Mouse (Mus musculus) WW6 (cell line): ENCODE measurements at regions not wholly inside any gene's neighbourhood (a gene's known extent, or its start where the extent isn't known, plus 50 kb on each side); places are given as distances from the start of the nearest gene placed in this dataset.

Source experiments
- DNase-seq: peaks from one replicate; pipeline ENCODE4 v3.0.0-alpha.2; 2013; ENCODE audit warnings: low read depth, low spot score

DNA sequence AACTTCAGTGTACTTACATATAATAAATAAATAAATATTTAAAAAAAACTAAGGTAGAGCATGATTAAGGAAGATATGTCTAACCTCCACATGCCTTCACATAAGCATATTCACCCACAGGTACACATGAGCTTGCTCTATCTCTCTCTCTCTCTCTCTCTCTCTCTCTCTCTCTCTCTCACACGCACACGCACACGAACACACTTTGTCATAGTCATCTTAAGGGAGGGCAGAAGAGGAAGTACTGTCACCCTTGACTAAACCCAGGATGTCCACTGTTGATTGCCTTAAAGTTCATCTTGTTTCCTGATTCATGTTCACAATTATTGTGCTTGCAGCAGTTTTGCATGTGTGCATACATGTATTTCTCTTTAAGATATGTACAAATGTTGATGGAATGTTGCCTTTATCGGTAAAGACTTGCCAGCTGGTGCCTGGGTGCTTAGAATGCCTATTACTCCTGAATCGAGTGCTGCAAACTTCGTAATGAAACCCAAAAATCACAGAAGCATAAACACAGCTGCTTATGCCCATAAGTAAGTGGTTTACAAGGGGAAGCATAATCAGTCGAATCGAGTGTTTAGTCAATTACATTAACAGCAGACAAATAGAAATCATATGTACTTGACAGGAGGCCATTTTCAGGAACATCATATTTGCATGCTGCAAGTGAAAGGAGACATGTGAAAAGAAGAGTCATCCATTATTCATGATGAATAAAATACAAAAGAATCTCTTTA lies 84.3 kb downstream of the Tmem168 start:
- no peak for DNase-seq

DNA sequence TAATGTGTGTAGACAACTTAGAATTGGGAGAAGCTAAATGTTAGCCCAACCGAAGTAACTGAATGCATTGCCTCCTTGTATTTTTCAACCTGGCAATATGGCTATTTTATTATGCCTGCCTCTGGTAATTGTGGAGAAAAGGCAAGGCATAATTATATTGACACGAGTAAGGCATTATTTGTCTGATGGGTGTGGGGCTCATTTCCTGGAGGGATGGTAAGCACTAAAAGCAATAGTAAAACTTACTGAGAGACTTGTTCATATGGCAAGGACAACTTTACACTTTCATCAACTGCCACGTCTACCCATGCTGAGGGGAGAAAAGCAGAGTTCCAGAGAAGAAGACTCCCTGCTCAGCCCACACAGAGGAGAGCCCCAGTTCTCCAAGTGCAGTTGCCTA lies 93.8 kb downstream of the Tmem168 start:
- no peak for DNase-seq

DNA sequence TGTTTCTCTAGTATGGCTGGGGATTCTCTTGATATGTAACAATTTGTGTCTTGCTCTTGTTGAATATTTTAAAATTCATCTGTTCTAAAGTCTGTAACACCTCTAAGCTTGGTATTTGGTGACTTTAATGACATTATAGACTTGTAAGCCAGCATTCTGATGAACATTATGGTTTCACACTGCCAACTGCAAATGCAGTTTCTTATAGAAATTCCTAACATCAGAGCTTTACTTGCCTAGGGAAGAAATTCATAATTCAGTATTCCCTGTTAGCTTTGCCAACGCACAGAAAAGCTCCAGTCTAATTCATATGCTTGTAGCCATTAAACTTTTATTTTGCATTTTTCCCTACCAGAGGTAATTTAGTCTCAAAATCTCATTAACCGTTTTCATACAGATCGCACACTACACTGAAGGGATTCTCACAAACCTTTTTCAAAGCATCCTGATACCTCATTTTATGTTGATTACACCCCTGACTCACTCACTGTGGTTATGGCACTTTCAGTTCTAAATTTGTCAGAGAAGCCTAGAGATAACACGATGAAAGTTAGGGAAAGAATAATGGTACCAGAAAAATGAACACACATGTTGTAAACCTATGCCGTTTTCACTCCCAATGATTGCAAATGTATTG lies 131.3 kb downstream of the Tmem168 start:
- no peak for DNase-seq

DNA sequence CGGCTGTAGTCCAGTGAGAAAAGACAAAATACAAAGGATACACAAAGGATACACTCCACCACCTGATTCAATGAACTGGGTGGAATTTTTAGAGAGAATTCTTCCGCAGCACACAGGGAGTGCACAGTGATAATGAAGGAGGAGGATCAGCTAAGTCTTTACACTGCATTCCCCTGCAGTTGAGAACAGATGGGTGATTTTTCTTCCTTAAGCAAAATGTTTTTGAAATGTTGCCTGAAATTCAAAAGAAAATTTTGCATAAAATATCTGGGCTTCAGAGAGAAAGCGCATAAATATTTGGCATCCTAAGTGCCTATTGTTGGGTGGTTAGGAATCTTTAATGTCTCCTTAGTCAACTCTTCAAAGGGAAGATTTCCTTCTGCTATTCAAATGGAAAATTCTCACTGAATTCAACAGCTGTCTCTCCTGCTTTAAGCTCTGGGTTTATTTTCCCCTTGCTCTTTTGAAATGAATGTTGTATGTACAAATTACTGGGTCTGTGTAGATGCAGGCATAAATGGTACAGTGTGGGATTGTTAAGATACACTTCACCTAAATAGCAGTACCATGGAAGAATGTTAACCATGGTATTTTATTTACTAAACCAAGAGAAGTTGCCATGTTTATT lies 158.6 kb downstream of the Tmem168 start:
- no peak for DNase-seq

DNA sequence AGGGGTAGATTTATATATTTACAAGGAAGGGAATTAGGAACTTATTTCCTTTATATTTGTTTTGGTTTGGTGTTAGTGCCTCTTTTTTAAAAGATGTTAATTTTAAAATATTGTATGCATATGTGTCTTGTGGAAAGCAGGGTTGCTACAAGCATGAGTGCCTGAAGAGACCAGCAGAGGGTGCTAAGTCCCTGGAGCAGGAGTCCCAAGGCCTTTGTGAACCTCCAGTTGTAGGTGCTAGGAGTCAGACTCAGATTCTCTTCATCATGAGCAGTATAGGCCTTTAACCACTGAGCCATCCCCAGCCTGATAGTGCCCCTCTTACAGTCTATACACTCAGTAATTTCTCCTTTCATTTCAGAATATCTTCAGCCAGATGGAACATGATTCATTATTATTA lies 189.0 kb upstream of the Vwde start:
- peak; percentile 5 for DNase-seq

DNA sequence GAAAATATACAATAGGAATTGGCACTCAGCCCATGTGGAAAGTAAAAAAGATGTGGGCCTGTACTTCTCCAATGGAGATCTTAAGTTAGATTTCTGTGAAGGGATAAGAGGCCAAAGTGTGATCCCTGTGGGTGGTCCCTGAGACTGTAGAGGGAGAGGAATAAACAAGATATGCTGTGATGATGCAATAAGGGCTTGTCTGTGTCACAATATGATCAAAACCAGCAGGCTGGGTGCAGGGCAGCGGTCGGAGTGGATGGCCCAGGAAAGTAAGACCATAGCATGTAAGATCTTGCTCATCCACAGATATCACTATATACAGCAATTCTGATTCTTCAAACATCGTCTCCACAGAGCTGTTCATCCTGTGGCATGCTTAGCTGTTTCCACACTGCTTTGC lies 188.3 kb upstream of the Vwde start:
- DNase-seq: no peak

DNA sequence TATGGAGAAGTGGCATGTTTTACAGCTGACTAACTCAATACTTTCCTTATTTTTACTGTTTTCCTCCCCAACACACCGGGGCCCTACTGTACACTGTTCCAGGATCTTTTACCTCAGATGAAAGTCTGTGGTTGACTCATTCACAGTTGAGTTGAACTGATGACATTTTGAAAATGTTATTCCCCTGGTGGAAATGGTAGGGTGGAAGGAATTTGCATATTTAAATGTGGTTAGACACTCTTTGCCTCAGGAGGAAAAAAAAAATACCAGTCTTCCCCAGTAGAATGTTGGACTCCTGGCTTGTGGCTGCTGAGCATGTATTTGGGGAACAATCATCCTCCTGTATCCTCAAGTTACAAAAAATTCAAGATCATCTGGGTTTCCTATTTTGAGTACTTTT lies 159.7 kb upstream of the Vwde start:
- no peak for DNase-seq

DNA sequence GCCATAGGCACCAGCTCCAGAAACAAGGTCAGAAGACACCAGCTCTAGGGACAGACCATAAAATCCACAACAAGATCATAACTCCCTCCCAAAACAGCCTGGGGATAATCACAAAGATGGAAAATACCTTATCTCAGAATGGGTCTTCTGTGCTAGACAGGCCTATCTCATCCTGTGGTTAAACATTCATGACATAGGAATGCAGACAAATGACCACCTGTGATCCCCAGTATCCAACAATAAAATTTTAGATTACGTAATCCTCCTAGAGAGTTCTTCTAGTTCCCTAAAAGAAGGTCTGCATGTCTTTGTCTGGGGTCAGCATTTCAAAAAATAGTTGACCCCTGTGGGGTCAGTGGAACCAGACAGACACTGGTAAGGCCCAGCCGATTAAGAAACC lies 158.4 kb upstream of the Vwde start:
- no peak for DNase-seq

DNA sequence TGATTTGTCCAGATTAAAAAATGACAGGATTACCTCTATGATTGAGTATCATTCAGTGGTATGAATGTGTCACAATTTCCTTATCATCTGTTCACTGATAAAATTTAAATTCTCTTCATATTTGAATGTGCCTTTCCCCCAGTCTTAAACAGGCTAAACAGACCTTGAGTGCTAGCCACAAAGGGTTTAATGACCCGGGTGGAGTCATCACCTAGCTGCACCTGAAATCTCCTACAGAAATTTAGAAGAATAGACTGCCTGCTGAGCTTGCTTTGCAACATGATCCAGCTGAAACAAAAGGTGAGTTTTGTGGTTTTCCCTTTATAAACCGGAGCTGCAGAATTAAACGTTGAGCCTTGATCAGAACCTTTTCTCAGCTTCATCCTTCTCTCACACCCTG lies 156.1 kb upstream of the Vwde start:
- DNase-seq: no peak

DNA sequence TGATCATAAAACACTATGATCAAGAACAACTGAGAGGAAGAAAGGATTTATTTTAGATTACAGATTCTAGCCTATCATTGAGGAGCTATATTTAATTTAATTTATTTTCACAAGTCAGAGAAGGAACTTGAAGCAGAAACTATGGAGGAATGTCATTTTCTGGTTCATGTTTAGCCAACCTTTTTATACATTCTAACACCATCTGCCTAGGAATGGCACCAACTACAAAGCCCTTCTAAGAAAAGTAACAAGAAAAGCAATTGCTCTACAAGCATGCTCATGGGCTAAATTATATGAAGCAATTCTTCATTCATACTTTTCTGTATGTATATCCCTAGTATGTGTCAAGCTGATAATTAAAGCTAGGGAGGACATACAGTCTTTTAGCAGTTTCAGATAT lies 155.0 kb upstream of the Vwde start:
- DNase-seq: no peak

DNA sequence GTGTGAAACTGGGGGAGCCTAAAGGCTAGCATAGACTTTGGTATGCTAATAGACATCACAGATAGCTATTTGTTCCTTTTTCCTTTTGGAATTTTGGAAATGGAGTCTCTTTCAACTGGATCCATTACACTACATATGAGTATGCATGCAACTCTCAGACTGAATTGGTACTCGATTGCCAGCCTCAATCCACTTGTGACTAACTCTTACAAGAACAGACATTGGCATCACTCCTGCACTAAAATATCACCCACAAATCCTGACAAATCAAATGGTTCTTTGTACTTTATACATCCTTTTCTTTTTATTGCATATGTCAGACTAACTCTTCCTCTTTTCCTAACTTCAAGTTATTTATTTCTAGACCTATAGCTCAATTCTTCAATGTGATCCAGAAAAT lies 149.1 kb upstream of the Vwde start:
- no peak for DNase-seq

DNA sequence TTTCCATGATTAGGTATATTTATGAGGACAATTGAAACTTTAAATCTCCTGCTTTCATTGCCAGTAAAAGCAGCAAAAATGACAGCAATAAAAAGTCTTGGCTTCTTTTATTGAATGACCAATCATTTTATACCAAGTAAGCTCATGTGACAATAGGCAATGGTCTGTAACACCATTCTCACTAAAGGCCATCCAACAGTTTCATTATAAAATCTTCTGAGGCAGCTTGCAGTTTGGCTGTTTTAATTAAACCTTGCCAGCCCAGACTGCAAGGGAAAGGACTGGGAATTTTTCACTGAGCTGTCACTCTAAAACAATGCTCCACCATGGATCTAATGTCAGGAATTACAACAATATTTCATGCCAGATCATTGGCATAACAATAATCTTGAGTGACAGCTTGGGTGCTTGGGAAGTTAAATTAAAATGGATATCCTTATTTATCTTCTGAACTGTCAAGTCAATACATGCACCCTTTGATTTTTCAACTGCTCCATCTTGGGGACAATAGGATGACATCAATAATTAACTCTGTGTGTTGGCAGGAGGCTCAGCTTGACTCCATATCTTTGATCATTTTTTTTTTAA lies 145.0 kb upstream of the Vwde start:
- no peak for DNase-seq
